In genomic region chr19:47918455-47919101, GRCm38 (mm10) we compare ENCODE assay signal across 8 mouse cellular contexts. TPM values are rescaled to one million over a fixed set of nuclear protein-coding genes. Genes with fewer than 3 reads are reported as not detected.
A peak's percentile ranks its signal among the peaks of the same experiment; 100 is the strongest.
DNase-seq lines count a peak whose midpoint lies in the region; ATAC-seq lines count a peak whose summit lies in the region.

No protein-coding gene starts in this region.

- WGBS in intestine, embryonic 16.5 days = under 1% methylated on average over 29 of the region's 29 CpGs

- H3K4me2 ChIP-seq in intestine, embryonic 16.5 days (ENCODE audit: low read depth, low read length) = peak overlapping the region; percentile 76

- peaks cover 23% of the 10 kb centered on the region for H3K4me1 ChIP-seq in intestine, embryonic 16.5 days (ENCODE audit: control insufficient read depth, insufficient read depth, low read length)

- peak overlapping the region; percentile 96 for H3K27ac ChIP-seq in intestine, embryonic 16.5 days (ENCODE audit: low read length)

- peak overlapping the region; percentile 92 for H3K4me3 ChIP-seq in intestine, embryonic 16.5 days (ENCODE audit: low read length)

- H3K9ac ChIP-seq in intestine, embryonic 16.5 days (ENCODE audit: low read depth, low read length) = peak overlapping the region; percentile 86

- no peaks in the 10 kb centered on the region for H3K36me3 ChIP-seq in intestine, embryonic 16.5 days (ENCODE audit: control insufficient read depth, insufficient read depth, low read length)

- DNase-seq in adrenal gland, adult 2 months = peak; percentile 20
- no peak for DNase-seq in adrenal gland, adult 8-10 months
- peak; percentile 11 for DNase-seq in ES-CJ7 (ENCODE audit: low read depth, low spot score)
- peak; percentile 56 for DNase-seq in mesoderm, embryonic 11.5 days (ENCODE audit: low read depth, low spot score)
- DNase-seq in thymus, postnatal 10 days (ENCODE audit: low spot score in 2 of 2) = peak; percentile 44 to 45
- no peak for DNase-seq in gastrocnemius, postnatal 10 days

- H3K27me3 ChIP-seq in intestine, embryonic 16.5 days (replicated peaks; ENCODE audit: control insufficient read depth, insufficient read depth, low read length) = no peaks in the 10 kb centered on the region

- H3K9me3 ChIP-seq in intestine, embryonic 16.5 days (ENCODE audit: control insufficient read depth, low read length) = no peaks in the 10 kb centered on the region

- peak; percentile 47 for ATAC-seq in erythroblast, adult 5-6 weeks (replicated peaks; ENCODE audit: low FRiP score, poor library complexity, severe bottlenecking)
- ATAC-seq in intestine, embryonic 16.5 days = peak; percentile 24

RNA-seq across cellular contexts. Expression of gene Cfap43, which starts 0.5 kb away (rescaled TPM):
- not detected for total RNA-seq in adrenal gland, adult 2 months (2021)
- polyA plus RNA-seq in adrenal gland, adult 2 months (2012; rRNA removed) = 0.06 TPM in 1 of 2 replicates, not detected in the other
- not detected for total RNA-seq in adrenal gland, adult 8-10 months (2022)
- not detected in 2 replicates for total RNA-seq in erythroblast, adult 5-6 weeks (2015; ENCODE audit: low replicate concordance)
- total RNA-seq in erythroblast, adult 5-6 weeks (2017; ENCODE audit: low replicate concordance) = not detected in 2 replicates
- 0.11 and 0.15 TPM in 2 replicates for polyA plus RNA-seq in intestine, embryonic 16.5 days (2015; fragmentation: Nextera tagmentation; extraction: Ambion mirVana)
- total RNA-seq in gastrocnemius, postnatal 10 days (2021) = not detected

RNA-seq across cellular contexts. Expression of gene Itprip, which starts 0.5 kb away (rescaled TPM):
- 10 to 100 TPM; 18.5 to 19.0 TPM for total RNA-seq in adrenal gland, adult 2 months (2021)
- polyA plus RNA-seq in adrenal gland, adult 2 months (2012; rRNA removed) = 9.8 and 12.8 TPM in 2 replicates
- 10 to 100 TPM; 12.4 to 23.1 (median 17.1) TPM for total RNA-seq in adrenal gland, adult 8-10 months (2022)
- total RNA-seq in erythroblast, adult 5-6 weeks (2015; ENCODE audit: low replicate concordance) = 4.6 and 19.0 TPM in 2 replicates
- 3.1 and 7.2 TPM in 2 replicates for total RNA-seq in erythroblast, adult 5-6 weeks (2017; ENCODE audit: low replicate concordance)
- 8.0 and 8.8 TPM in 2 replicates for polyA plus RNA-seq in intestine, embryonic 16.5 days (2015; fragmentation: Nextera tagmentation; extraction: Ambion mirVana)
- total RNA-seq in gastrocnemius, postnatal 10 days (2021) = 1 to 10 TPM; 1.8 to 1.9 TPM

RNA-seq across cellular contexts. Expression of gene Cfap58, which starts 18.9 kb away (rescaled TPM):
- not detected for total RNA-seq in adrenal gland, adult 2 months (2021)
- polyA plus RNA-seq in adrenal gland, adult 2 months (2012; rRNA removed) = not detected in 2 replicates
- under 1 TPM in 3 of 4 experiments, not detected in 1; 0.07 to 0.12 (median 0.11) TPM for total RNA-seq in adrenal gland, adult 8-10 months (2022)
- total RNA-seq in erythroblast, adult 5-6 weeks (2015; ENCODE audit: low replicate concordance) = not detected in 2 replicates
- not detected in 2 replicates for total RNA-seq in erythroblast, adult 5-6 weeks (2017; ENCODE audit: low replicate concordance)
- not detected in 2 replicates for polyA plus RNA-seq in intestine, embryonic 16.5 days (2015; fragmentation: Nextera tagmentation; extraction: Ambion mirVana)
- not detected for total RNA-seq in gastrocnemius, postnatal 10 days (2021)

RNA-seq across cellular contexts. Expression of gene Gsto2, which starts 53.2 kb away (rescaled TPM):
- total RNA-seq in adrenal gland, adult 2 months (2021) = 1 to 10 TPM; 2.1 to 3.2 TPM
- polyA plus RNA-seq in adrenal gland, adult 2 months (2012; rRNA removed) = 0.37 and 0.61 TPM in 2 replicates
- 1 to 10 TPM; 1.0 to 3.4 (median 1.9) TPM for total RNA-seq in adrenal gland, adult 8-10 months (2022)
- not detected in 2 replicates for total RNA-seq in erythroblast, adult 5-6 weeks (2015; ENCODE audit: low replicate concordance)
- not detected in 2 replicates for total RNA-seq in erythroblast, adult 5-6 weeks (2017; ENCODE audit: low replicate concordance)
- 0.68 and 1.2 TPM in 2 replicates for polyA plus RNA-seq in intestine, embryonic 16.5 days (2015; fragmentation: Nextera tagmentation; extraction: Ambion mirVana)
- 1 to 10 TPM; 1.2 to 1.4 TPM for total RNA-seq in gastrocnemius, postnatal 10 days (2021)

Comparison
In these comparisons a context has a peak if more than half of its experiments do, and no peak if none do; other contexts are left out.
1. DNase-seq: peak in adrenal gland, adult 2 months (single experiment), ES-CJ7 (single experiment), mesoderm, embryonic 11.5 days (single experiment) and thymus, postnatal 10 days (2 of 2); none in adrenal gland, adult 8-10 months (single experiment) and gastrocnemius, postnatal 10 days (single experiment).